Mouse (Mus musculus): ENCODE results near the gene Pop7.

DNA sequence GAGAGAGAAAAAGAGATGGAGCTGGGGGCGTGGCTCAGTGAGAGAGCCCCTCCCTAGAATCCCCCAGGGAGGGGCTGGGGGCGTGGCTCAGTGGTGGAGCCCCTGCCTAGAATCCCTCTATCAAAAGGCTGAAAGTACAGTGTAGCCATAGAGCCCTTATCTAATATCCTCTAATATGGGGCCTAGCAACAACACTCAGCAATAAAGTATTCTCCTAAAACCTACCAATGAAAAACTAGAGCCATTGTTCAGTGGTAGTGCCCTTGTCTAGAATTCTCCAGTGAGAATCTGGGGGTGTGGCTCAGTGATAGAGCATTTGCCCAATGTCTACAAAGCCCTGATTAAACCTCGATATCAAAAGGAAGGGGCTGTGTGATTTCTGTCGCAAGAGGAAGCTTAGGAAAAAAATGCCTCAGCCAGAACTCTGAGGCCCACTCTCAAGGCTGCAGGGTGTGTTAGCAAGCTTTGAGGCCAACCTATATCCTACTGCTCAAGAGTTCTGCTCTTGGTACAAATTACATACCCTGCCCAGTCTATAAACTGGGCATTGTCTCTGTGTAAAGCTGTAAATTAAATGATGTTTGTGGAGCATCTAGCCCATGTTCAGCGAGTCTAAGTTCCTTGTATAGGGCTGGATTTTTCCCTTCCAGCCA lies 29.9 kb downstream of the Pop7 start:
- TF ChIP-seq CTCF (conservative IDR thresholded peaks at IDR 0.05; ENCODE audit: insufficient read depth, insufficient read length, low read depth, low read length) = no peak
- TF ChIP-seq POLR2A (IDR thresholded peaks at IDR 0.05; ENCODE audit: low read depth, low read length) = no peak

Data from kidney, adult 2 months (tissue).